Mouse (Mus musculus): ENCODE results near the gene Slit3.

The Slit3 gene

DNA sequence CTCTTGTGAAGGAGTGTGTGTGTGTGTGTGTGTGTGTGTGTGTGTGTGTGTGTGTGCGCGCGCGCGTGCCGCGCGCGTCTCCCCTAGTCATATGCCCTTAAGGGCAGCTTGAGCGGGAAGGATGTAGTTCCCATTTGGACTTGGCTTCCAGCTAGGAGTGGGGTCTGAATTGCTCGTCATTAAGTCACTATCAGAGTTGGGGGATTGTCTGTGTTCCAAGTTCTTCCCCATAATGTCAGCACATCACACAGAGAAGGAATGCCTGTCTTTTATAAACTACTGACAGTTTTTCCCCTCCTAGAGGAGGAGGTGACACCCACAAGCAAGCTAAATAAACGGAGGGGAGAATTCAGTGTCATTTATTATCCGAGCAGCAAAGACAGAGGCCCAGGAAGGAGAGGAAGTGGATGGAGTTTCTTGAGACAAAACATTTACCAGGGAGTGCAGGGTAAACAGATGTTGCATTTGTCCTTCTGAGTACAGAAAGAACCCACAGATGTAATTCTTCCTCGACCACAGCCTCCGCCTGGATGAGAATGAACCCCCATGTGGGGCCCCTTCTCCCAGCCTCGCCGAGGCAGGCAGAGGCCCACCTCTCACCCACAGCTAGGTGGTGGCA lies 3.6 kb downstream of the Slit3 start:
- DNase-seq (ENCODE audit: low read depth, low spot score): no peak

DNA sequence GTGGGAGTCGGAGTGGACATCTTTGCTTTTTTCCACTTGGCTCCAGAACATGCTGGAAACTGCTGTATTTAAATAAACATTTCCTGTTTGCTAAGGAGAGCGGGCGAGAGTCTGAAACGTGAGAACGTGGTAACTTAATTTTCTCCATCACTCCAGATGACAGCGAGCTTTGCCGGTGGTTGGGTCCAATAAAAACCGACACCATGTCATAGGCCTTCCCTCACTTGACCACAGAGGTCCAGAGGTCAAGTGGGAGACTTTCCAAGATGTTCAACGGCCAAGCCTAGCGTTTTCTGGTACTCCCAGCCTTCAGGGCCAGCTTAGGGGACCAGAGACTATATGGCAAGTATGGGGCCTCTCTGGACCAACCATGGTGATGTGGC lies 4.1 kb downstream of the Slit3 start:
- DNase-seq (ENCODE audit: low read depth, low spot score): no peak

DNA sequence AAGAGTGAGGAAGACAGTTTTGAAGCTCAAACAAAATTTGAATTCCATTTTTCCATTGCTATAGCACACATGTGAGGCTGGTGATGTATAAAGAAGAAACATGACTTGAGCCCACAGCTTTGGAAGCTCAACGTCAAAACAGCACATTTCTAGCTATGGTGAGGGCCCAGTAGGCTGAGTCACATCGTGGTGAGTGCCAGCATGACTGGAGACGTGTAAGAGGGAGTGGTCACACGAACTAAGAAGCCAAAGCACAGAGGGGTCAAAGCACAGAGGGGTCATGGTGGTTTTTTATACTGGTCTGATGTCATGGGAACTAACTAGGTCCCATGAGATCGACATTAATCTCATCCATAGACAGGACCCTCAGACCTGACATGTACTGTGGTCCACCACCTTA lies 10.7 kb downstream of the Slit3 start:
- no peak for DNase-seq (ENCODE audit: low read depth, low spot score)

DNA sequence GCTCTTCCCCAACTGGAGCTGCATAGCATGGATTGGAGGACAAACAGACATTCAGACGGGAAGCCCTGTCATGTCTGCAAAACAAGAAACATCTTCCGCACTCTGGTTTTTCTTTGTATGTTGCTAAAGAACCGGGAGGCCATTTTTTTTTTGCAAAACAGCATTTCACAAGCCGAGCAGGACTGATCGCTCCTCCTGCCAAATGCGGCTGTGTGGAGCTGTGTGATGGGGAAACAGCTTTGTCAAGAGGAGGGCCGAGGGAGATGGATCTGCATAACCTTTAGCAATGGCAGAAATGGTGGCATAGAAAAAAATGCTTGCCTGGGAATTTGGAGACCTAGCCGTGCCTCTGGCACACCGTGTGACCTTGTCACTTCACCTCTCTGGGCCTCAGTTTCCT lies 15.6 kb downstream of the Slit3 start:
- DNase-seq (ENCODE audit: low read depth, low spot score): no peak

DNA sequence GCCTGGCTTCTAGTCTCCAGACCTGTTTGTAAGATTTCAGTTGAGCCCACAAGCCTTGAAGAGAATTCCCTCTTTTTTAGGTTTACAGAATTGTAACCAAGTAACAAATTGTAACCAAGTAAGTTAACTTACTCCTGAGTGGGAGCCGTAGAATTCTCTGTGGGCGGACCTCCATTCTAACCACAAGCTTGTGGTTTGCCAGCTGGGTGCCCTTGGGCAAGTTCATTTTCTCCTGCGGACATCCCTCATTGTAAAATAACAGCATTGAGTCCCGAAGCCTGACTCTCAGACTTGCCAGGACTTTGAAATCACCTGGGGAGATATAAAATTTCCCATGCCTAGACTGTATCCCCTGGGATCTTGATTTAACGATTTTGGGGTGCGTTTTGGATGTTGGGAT lies 19.1 kb downstream of the Slit3 start:
- no peak for DNase-seq (ENCODE audit: low read depth, low spot score)

DNA sequence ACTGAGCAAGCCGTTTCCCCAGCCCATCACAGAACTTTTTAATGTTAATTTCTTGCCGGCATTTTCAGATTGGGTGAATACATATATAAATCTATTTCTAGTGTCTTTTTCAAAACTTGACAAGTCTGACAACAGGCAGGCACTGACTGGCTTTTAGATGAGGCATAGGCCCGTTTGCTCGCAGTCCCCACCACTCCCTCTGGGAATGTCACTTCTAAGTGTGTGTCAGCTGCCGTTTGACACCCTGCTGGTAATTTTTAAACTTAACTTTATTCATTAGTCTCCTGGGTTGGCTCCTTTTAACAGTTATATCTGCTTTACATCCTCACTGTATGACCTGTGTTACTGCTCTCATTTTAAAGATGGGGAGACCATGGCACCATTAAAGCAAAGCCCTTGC lies 21.2 kb downstream of the Slit3 start:
- DNase-seq (ENCODE audit: low read depth, low spot score): no peak

DNA sequence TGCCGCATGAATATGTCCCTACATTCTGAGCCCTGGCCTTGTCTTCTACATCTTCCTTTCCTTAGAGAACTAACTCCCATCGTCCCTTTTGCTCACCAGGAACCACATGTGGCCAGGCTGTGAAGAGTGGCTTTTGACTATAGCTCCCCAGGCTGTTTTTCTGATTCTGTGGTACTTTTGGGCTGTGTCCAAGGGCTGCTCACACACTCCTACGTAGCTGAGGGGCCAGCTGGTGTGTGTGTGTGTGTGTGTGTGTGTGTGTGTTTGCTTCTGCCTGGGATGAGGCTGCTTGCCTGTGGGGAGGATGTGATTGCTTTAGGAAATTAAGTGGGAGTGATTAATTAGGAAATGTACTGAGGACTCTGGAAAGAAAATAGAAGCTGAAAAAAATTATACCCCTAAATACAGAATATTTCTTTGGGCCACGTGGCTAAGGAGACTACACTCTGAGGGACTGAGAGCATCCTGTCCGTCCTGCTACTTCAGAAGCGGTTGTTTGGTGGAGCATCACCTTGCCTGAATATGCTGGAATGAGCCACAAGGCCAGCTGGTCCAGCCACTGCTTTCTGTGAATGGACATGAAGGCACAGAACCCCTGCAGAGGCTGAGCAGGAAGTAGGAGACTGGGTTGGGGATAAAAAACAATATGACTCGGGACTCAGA lies 21.8 kb downstream of the Slit3 start:
- no peak for DNase-seq (ENCODE audit: low read depth, low spot score)

DNA sequence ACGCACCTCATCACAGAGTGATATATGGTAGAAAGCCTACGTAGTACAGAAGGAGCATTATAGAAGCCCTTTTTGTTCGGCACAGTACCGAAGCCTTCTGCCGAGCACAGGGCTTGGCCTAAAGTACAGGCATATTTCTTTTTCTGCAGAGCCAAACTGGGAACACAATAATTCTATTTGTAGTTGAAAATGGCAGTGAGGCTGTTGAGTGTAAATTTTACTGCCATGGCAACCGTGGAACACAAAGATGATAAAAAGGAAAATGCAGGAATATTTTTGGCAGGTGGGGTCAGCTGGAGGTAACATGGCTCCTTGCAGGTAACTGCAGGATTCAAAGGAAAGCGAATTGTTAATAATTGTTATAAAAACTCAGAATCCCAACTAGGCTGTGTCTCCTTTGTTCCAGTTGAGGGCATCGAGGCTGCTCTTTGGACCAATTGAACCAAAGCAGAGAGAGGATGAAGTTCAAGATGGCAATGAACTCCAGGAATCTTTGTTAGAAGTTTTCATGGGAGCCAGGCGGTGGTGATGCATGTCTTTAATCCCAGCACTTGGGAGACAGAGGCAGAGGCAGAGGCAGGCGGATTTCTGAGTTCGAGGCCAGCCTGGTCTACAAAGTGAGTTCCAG lies 26.9 kb downstream of the Slit3 start:
- no peak for DNase-seq (ENCODE audit: low read depth, low spot score)

DNA sequence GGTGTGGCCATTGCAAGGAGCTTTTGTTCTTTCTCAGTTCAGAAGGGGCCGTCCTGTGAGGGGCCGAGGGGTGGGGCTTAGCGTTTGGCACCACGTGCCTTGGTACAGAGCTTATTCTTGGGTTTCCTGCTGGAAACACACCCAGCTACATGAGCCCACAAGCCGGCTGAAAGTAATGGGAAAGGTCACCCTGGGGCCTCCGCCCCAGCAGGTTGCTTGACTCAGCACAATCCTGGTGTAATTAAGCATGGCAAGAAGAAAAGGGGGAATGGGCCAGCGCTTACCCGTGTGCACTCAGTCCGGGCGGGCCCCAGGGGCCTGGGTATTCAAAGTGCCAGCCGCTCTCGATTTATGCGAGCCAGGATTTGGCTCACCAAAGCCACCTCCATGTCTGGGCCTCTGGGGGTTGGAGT lies 30.5 kb downstream of the Slit3 start:
- peak; percentile 82 for DNase-seq (ENCODE audit: low read depth, low spot score)

DNA sequence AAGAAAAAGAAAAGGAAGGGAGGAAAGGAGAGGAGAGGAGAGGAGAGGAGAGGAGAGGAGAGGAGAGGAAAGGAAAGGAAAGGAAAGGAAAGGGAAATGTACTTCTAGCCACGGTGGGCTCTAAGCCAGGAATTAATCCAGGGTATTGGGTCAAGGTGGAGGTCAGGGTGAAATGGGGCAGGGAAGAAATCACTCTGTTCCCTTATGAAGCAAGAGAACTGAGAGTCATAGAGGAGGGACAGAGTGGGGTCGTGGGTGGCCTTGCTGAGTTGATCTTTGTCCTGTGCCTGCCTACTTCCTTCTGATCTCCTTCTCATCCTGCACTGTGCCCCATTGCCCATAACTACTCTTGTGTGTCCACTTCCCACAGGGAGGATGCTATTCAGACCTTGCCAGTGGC lies 31.9 kb downstream of the Slit3 start:
- DNase-seq (ENCODE audit: low read depth, low spot score): no peak

DNA sequence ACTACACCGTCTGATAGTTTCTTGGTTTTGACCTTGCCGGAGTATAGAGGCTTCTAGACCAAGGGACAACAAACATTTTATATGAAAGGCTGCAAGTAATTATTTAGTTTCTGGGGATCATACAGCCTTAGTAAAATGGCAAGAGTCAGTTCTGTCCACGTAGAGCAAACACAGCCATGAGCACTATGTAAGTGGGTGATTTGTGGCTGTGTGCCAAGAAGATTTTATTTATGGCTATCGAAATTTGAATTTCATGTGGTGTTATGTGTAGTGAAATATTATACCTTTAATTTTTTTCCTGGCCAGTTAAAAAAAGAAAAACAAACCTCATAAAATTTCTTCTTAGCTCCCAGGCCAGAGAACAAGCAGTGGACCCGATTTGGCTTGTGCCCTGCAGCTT lies 33.4 kb downstream of the Slit3 start:
- DNase-seq (ENCODE audit: low read depth, low spot score): no peak

DNA sequence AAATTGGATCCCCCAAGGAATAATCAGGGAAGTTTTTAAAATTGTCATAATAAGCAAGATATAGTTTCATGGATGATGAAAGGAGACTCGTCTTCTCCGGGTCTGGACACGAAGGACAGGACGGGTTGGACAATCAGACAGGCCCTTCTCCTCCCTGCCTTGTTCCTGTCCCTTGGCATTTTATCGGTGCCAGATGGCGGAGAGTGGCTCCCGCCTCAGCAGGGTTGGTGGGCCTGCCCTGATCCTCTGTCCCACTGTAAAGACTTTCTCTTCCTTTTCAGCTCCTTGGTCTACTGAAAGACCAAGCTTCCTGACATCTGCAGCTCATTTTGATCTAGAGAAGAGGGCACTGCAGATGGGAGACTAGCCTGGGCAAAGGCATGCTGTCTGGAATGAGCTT lies 34.3 kb downstream of the Slit3 start:
- no peak for DNase-seq (ENCODE audit: low read depth, low spot score)

DNA sequence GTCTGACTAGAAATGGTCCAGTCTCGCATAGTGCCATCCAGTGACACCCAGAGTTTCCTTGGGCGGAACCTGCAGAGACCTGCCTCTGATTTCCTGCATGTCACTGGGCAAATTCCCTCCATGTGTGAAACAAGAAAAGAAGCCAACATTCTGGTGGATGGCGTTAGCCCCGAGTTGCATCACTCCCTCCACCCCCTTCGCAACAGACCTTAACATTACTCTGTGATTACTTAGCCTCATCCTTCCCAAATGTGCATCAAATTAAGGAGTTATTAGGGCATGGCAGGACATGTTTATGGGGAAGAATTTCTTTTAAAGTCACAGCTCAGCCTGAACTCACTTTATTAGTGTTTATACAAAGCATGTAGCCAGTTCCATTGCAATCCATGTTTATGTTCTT lies 35.7 kb downstream of the Slit3 start:
- DNase-seq (ENCODE audit: low read depth, low spot score): no peak

DNA sequence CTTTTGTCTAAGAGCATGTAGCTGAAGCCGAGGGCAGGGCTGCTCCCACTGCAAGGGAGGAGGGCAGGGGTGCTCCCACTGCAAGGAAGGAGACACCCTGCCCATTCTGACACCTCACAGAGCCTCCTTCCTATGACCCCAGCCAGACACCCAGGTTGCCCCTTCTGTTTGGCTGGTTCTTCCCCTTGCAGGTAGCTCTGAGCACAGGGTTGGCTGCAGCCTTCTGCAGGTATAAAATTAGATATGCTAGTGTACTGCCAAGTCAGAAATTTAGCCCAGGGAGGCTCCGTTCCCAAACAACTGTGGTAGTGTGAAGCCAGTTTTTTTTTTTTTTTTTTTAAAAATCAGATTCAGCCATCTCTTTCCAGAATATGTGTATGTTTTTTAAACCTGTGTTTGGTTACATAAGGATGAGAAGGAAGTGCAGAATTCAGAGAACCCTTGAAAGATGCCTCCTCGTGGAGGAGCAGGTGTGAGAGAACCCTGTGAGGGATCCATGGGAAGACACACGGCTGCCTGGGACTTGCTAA lies 39.7 kb downstream of the Slit3 start:
- no peak for DNase-seq (ENCODE audit: low read depth, low spot score)

DNA sequence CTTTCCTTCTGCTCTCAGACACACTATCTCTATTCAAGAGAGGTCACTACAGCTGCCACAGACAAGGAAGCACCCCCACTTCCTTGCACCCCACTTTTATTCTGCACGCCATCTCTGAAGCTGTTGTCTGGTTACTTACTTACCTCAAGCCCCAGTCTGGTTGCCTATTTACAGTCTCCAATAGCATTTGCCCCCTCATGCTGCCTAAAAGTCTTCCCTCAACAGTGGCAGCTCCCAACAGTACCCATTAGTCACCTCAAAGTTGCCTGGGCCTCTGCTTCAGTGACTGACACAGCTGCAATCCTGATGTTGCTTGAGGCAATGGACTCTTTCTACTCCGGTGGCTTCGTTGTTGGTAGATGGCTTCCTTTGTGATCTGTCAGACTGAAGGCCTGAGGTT lies 42.4 kb downstream of the Slit3 start:
- DNase-seq (ENCODE audit: low read depth, low spot score): no peak

DNA sequence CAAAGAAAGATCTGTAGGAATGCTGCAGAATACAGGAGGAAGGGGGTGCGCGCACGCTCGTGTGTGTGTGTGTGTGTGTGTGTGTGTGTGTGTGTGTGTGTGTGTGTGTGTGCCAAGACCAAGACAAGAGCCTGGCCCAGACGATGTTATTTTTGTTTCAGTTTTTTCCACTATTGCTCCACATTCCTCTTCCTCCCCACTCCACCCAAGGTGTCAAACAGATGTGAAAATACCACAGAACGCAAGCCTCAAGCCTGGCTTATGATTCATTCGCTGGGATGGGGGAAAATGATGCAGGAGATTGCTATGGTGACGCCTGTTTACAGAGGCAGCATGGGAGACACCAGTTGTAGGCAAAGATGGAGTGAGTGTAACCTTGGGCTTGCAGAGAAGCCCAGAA lies 46.2 kb downstream of the Slit3 start:
- no peak for DNase-seq (ENCODE audit: low read depth, low spot score)

DNA sequence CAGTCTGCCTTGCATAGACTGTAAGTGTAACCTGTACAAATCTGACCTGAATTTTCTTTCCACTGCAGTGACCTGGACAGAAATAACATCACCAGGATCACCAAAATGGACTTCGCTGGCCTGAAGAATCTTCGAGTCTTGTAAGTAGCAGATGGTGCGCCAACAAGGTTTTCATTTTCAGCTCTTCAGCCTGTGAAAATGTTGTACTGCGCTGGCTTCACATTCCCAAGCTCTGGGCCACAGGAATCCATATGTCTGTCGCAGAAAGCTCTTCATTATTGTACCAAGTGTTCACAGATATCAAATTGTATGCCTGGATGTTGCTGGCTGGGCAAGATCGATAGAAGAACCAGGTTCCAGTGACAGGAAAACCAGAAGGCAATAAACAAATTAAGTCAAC lies 50.5 kb downstream of the Slit3 start:
- DNase-seq (ENCODE audit: low read depth, low spot score): no peak

DNA sequence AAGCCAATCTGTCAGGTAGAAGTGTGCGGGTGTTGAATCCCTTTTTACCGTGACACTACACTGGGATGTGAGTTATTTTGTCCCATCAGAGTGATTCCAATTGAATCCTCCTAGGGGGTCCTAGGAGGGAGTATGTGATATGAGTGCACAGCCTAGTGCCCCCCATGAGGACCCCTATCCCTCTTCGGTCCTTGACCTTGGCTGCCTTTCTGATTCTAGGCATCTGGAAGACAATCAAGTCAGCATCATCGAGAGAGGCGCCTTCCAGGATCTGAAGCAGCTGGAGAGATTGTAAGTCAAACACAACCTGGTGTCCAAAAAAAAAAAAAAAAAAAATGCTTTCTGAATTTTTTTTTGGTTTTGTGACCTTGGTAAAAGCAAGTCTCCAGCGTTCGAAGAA lies 56.5 kb downstream of the Slit3 start:
- no peak for DNase-seq (ENCODE audit: low read depth, low spot score)

DNA sequence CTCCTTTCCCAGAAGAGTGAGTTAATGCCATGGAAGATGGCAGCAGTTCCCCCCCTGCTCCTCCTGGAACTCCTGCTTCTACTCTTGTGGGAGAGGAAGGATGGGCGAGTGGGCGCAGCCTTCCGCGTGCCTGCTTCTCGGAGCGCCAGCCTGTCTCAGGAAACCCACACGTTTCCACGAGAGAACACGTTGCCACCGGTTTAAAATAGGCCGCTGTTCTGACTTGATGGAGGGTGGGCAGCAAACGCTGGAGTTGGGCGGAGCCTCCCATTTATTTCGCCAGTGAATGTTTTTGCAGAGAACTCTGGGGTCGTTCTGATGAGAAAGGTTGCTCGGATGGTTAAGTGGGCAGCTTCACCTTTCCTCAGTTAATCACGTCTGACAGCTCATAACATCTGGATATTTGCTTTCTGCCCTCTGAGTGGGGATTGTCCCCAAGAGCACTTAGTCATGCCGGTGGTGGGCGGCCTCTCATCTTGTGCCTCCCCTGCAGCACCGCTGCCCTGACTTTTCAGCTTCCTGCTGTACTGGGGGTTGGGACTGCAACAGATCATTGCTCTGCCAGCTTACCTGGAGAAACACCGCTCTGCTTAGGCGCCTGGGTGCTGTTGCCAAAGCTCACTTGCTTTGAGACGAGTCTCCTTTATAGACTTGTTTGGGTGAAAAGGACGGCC lies 57.3 kb downstream of the Slit3 start:
- DNase-seq (ENCODE audit: low read depth, low spot score): peak; percentile 67

DNA sequence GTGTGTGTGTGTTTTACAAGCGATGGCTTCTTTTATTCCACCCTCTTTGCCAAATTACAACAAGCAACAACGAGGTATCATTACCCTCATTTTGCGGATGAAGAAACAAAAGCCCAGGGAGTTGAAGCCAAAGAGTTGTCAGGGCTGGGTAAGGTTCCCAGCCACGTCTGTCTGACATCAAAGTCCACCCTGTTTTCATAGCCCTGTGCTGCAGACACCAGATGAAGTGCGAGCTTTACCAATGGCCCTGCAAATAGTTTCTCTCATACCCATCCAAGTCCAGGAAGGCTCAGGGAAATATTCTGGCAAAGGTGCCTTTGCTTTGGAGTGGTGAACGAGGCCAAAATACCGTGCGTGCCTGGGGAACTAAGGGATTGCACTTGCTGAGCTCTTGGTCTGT lies 58.3 kb downstream of the Slit3 start:
- DNase-seq (ENCODE audit: low read depth, low spot score): no peak

DNA sequence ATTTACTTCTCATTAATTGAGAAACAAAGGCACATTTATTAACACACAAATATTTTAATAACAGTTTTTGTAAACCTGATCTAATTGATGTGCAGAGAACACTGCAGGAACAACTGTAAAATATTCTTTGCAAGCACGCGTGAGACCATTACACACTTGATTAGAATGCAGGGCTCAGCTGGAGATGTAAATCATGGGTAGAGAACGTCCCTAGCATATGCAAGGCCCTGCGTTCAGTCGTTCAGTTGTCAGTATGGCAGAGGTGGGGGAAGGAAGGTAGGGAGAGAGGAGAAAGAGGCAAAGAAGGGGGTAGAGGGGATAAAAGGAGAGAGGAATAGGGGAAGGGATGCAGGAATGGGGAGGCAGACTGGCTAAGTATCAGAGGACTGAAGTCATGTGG lies 61.9 kb downstream of the Slit3 start:
- DNase-seq (ENCODE audit: low read depth, low spot score): no peak

DNA sequence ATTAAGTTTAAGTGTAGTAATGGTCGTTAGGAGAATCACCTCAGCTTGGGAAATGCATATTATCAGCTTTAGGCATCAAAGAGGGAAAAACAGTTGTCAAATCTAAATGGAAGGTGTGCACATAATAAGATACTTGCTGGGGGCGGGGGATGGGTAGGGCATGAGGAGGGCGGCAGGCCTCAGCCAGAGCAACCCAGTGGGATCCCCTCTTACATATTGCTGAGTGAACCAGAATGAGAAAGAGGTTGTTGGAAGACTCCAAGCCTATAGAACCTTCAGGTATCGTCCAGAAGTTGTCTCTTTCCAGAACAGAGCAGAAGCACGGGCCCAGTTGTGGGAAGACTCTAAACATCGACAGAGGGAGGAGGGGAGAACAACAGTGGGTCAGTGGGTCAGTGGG lies 73.8 kb downstream of the Slit3 start:
- DNase-seq (ENCODE audit: low read depth, low spot score): no peak

DNA sequence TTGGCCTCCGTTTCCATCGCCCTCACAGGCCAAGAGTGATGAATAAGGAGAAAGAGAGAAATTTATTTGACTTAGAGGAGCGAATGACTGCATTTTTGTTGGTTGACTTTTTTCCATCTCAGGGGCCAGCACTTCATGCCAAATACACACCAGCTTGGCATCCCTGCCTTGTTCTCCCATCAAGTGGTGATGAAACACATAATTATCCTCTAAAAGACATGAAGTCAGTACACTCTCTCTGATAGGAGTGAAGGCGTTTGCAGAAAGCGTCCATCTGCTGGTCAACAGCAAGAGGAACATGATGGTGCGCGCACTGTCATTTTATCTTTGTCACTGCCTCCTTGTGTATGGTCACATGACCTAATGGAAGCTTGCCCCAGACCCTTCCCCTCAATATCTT lies 75.8 kb downstream of the Slit3 start:
- no peak for DNase-seq (ENCODE audit: low read depth, low spot score)

Data from mesoderm, embryonic 11.5 days (tissue).